ENCODE assay signal across 17 mouse cellular contexts in genomic region chr9:80215502-80215901, GRCm38 (mm10).
"Had no signal": no experiment of that assay in that cellular context is flagged by ENCODE, and none has a peak within 500 bp of the region (broad histone marks: within the 10 kb centered on the region; RNA-seq: fewer than 3 reads in every experiment).

No protein-coding gene starts in this region.

- H3K27ac ChIP-seq: lung, embryonic 15.5 days; macrophage; midbrain, embryonic 12.5 days; midbrain, embryonic 15.5 days; neural tube, embryonic 12.5 days; stomach, embryonic 15.5 days; stomach, postnatal 0 days had no signal

- H3K36me3 ChIP-seq: lung, embryonic 15.5 days; midbrain, embryonic 12.5 days; midbrain, embryonic 15.5 days; neural tube, embryonic 12.5 days; stomach, embryonic 15.5 days had no signal

- H3K4me2 ChIP-seq: lung, embryonic 15.5 days; midbrain, embryonic 12.5 days; midbrain, embryonic 15.5 days; neural tube, embryonic 12.5 days; stomach, embryonic 15.5 days had no signal

- H3K9ac ChIP-seq: liver, postnatal 0 days; lung, embryonic 15.5 days; midbrain, embryonic 12.5 days; midbrain, embryonic 15.5 days; neural tube, embryonic 12.5 days; stomach, embryonic 15.5 days had no signal

- H3K27me3 ChIP-seq: lung, embryonic 15.5 days; midbrain, embryonic 12.5 days; midbrain, embryonic 15.5 days; neural tube, embryonic 12.5 days; stomach, embryonic 15.5 days had no signal

- H3K9me3 ChIP-seq: lung, embryonic 15.5 days; megakaryocyte, embryonic 14.5 days; midbrain, embryonic 12.5 days; midbrain, embryonic 15.5 days; neural tube, embryonic 12.5 days; stomach, embryonic 15.5 days had no signal

- DNase-seq: liver, postnatal 0 days; lung, adult 2 months; lung, postnatal 14 days; lung, postnatal 36 days; right cerebral cortex, postnatal 14 days; thymus, adult 2 months; thymus, postnatal 25 days; thymus, postnatal 4 days had no signal

- ATAC-seq: liver, postnatal 0 days; lung, postnatal 0 days; midbrain, embryonic 15.5 days had no signal

- H3K4me1 ChIP-seq: lung, embryonic 15.5 days; neural tube, embryonic 12.5 days; stomach, embryonic 15.5 days had no signal

- H3K4me3 ChIP-seq: lung, embryonic 15.5 days; megakaryocyte, embryonic 14.5 days; midbrain, embryonic 12.5 days; midbrain, embryonic 15.5 days; neural tube, embryonic 12.5 days; stomach, embryonic 15.5 days had no signal
